ENCODE assay signal across 25 mouse cellular contexts in genomic region chr10:60016223-60016622, GRCm38 (mm10).
"Had no signal": no experiment of that assay in that cellular context is flagged by ENCODE, and none has a peak within 500 bp of the region (broad histone marks: within the 10 kb centered on the region; RNA-seq: fewer than 3 reads in every experiment).

No protein-coding gene starts in this region.

- H3K27ac ChIP-seq: embryonic facial prominence, embryonic 10.5 days; embryonic facial prominence, embryonic 12.5 days; embryonic facial prominence, embryonic 13.5 days; embryonic facial prominence, embryonic 15.5 days; forebrain, embryonic 10.5 days; forebrain, embryonic 12.5 days; forebrain, embryonic 13.5 days; forebrain, embryonic 15.5 days; gastrocnemius, adult 2 months; heart, adult 2 months had no signal

- H3K27me3 ChIP-seq: embryonic facial prominence, embryonic 12.5 days; embryonic facial prominence, embryonic 13.5 days; embryonic facial prominence, embryonic 15.5 days; forebrain, embryonic 12.5 days; forebrain, embryonic 13.5 days; forebrain, embryonic 15.5 days had no signal

- H3K4me1 ChIP-seq: embryonic facial prominence, embryonic 10.5 days; embryonic facial prominence, embryonic 12.5 days; embryonic facial prominence, embryonic 13.5 days; embryonic facial prominence, embryonic 15.5 days; forebrain, embryonic 10.5 days; forebrain, embryonic 12.5 days; forebrain, embryonic 13.5 days; forebrain, embryonic 15.5 days had no signal

- H3K4me3 ChIP-seq: embryonic facial prominence, embryonic 10.5 days; embryonic facial prominence, embryonic 12.5 days; embryonic facial prominence, embryonic 13.5 days; embryonic facial prominence, embryonic 15.5 days; erythroblast, embryonic 14.5 days; forebrain, embryonic 10.5 days; forebrain, embryonic 12.5 days; forebrain, embryonic 13.5 days; forebrain, embryonic 15.5 days; gastrocnemius, adult 2 months; heart, adult 2 months had no signal

- H3K9me3 ChIP-seq: embryonic facial prominence, embryonic 10.5 days; embryonic facial prominence, embryonic 12.5 days; embryonic facial prominence, embryonic 13.5 days; embryonic facial prominence, embryonic 15.5 days; forebrain, embryonic 10.5 days; forebrain, embryonic 12.5 days; forebrain, embryonic 13.5 days; forebrain, embryonic 15.5 days had no signal

- H3K4me2 ChIP-seq: embryonic facial prominence, embryonic 12.5 days; embryonic facial prominence, embryonic 13.5 days; embryonic facial prominence, embryonic 15.5 days; forebrain, embryonic 12.5 days; forebrain, embryonic 13.5 days; forebrain, embryonic 15.5 days had no signal

- H3K9ac ChIP-seq: embryonic facial prominence, embryonic 12.5 days; embryonic facial prominence, embryonic 13.5 days; embryonic facial prominence, embryonic 15.5 days; forebrain, embryonic 12.5 days; forebrain, embryonic 13.5 days; forebrain, embryonic 15.5 days; forebrain, postnatal 0 days had no signal

- DNase-seq: cerebellum, adult 9-10 months; cerebellum, adult 9-11 months; cerebellum, postnatal 10 days; cerebellum, postnatal 14 days; cerebellum, postnatal 25 days; cerebellum, postnatal 36 days; embryo, embryonic 11 days; forebrain, postnatal 0 days; gastrocnemius, adult 2 months; gastrocnemius, postnatal 10 days; gastrocnemius, postnatal 14 days; gastrocnemius, postnatal 25 days; gastrocnemius, postnatal 36 days; heart, adult 11 months; heart, adult 18-20 months; heart, adult 2 months had no signal
